9 mouse cellular contexts compared by ENCODE assay signal in genomic region chr4:24556116-24556820, GRCm38 (mm10).
DNase-seq lines count a peak whose midpoint lies in the region; ATAC-seq and TF ChIP-seq lines count a peak whose summit lies in the region.
"Had no signal": no experiment of that assay in that cellular context is flagged by ENCODE, and none has a peak within 500 bp of the region (broad histone marks: within the 10 kb centered on the region; RNA-seq: fewer than 3 reads in every experiment).

No protein-coding gene starts in this region.

- ATAC-seq in intestine, embryonic 14.5 days (replicated peaks; ENCODE audit: low FRiP score, low TSS enrichment, low read depth) = no peak
- no peak for ATAC-seq in intestine, postnatal 0 days
- ATAC-seq in intestine, embryonic 16.5 days = peak; percentile 67
- ATAC-seq: Patski had no signal

- no peak overlapping the region for H3K9ac ChIP-seq in intestine, embryonic 14.5 days (ENCODE audit: low read length)
- no peak overlapping the region for H3K9ac ChIP-seq in intestine, postnatal 0 days (ENCODE audit: low read depth, low read length)
- H3K9ac ChIP-seq in intestine, embryonic 16.5 days (ENCODE audit: low read depth, low read length) = no peak overlapping the region

- no peaks in the 10 kb centered on the region for H3K9me3 ChIP-seq in intestine, embryonic 14.5 days (ENCODE audit: control insufficient read depth, low read length)
- no peaks in the 10 kb centered on the region for H3K9me3 ChIP-seq in intestine, postnatal 0 days (ENCODE audit: control insufficient read depth)
- no peaks in the 10 kb centered on the region for H3K9me3 ChIP-seq in intestine, embryonic 16.5 days (ENCODE audit: control insufficient read depth, low read length)

- H3K4me2 ChIP-seq in intestine, embryonic 14.5 days (ENCODE audit: low read length) = no peak overlapping the region
- H3K4me2 ChIP-seq in intestine, postnatal 0 days (replicated peaks; ENCODE audit: low read depth) = no peak overlapping the region
- no peak overlapping the region for H3K4me2 ChIP-seq in intestine, embryonic 16.5 days (ENCODE audit: low read depth, low read length)

- no peak overlapping the region for H3K4me3 ChIP-seq in intestine, embryonic 14.5 days (ENCODE audit: low read depth, low read length)
- H3K4me3 ChIP-seq in intestine, postnatal 0 days (ENCODE audit: low read depth, low read length) = no peak overlapping the region
- H3K4me3 ChIP-seq in intestine, embryonic 16.5 days (ENCODE audit: low read length) = no peak overlapping the region

- H3K27ac ChIP-seq in intestine, embryonic 14.5 days (ENCODE audit: low read depth) = no peak overlapping the region
- H3K27ac ChIP-seq in intestine, postnatal 0 days (ENCODE audit: low read depth, low read length) = no peak overlapping the region
- no peak overlapping the region for H3K27ac ChIP-seq in intestine, embryonic 16.5 days (ENCODE audit: low read length)

- H3K36me3 ChIP-seq in intestine, embryonic 14.5 days (ENCODE audit: control insufficient read depth, insufficient read depth, low read length) = no peaks in the 10 kb centered on the region
- no peaks in the 10 kb centered on the region for H3K36me3 ChIP-seq in intestine, postnatal 0 days (ENCODE audit: control insufficient read depth, insufficient read depth)
- H3K36me3 ChIP-seq in intestine, embryonic 16.5 days (ENCODE audit: control insufficient read depth, insufficient read depth, low read length) = no peaks in the 10 kb centered on the region

- H3K27me3 ChIP-seq in intestine, embryonic 14.5 days (replicated peaks; ENCODE audit: control insufficient read depth, insufficient read depth, low read length) = no peaks in the 10 kb centered on the region
- H3K27me3 ChIP-seq in intestine, postnatal 0 days (replicated peaks; ENCODE audit: control insufficient read depth, insufficient read depth, low read length) = no peaks in the 10 kb centered on the region
- H3K27me3 ChIP-seq in intestine, embryonic 16.5 days (replicated peaks; ENCODE audit: control insufficient read depth, insufficient read depth, low read length) = no peaks in the 10 kb centered on the region
- H3K27me3 ChIP-seq: Patski had no signal

- peak; percentile 54 for DNase-seq in intestine, embryonic 14.5 days (ENCODE audit: low spot score)
- DNase-seq in c-Kit-positive CD71-positive TER-119-negative erythroid progenitor cells, embryonic 14.5 days (ENCODE audit: low read depth) = peak; percentile 19
- peak; percentile 8 for DNase-seq in retina, adult 2 months (ENCODE audit: low read depth, low spot score)
- no peak for DNase-seq in ovary, postnatal 36 days (ENCODE audit: low spot score)
- no peak for DNase-seq in adrenal gland, postnatal 10 days
- DNase-seq: lung, postnatal 36 days had no signal

- no peak for TF ChIP-seq CTCF in intestine, postnatal 0 days (IDR thresholded peaks at IDR 0.05; ENCODE audit: low read depth)

- WGBS in intestine, embryonic 14.5 days = 26% methylated on average over 6 of the region's 6 CpGs
- 28% methylated on average over 6 of the region's 6 CpGs for WGBS in intestine, postnatal 0 days
- 30% methylated on average over 6 of the region's 6 CpGs for WGBS in intestine, embryonic 16.5 days

- 0 out of 2 replicates have a peak, but pooled peaks cover 3% of the 10 kb centered on the region for H3K4me1 ChIP-seq in intestine, embryonic 14.5 days (replicated peaks; ENCODE audit: control insufficient read depth, insufficient read depth, low read length)
- H3K4me1 ChIP-seq in intestine, postnatal 0 days (replicated peaks; ENCODE audit: control insufficient read depth, insufficient read depth, low read length) = no peaks in the 10 kb centered on the region; the same call in 1 of the 2 replicates
- peaks cover 4% of the 10 kb centered on the region; the same call in 1 of the 2 replicates for H3K4me1 ChIP-seq in intestine, embryonic 16.5 days (ENCODE audit: control insufficient read depth, insufficient read depth, low read length)

Comparison
In these comparisons a context has a peak if more than half of its experiments do, and no peak if none do; other contexts are left out.
1. DNase-seq: peak in intestine, embryonic 14.5 days (single experiment), c-Kit-positive CD71-positive TER-119-negative erythroid progenitor cells, embryonic 14.5 days (single experiment) and retina, adult 2 months (single experiment); none in ovary, postnatal 36 days (single experiment) and adrenal gland, postnatal 10 days (single experiment).